Mouse (Mus musculus) cerebellum, postnatal 14 days (tissue): ENCODE results near the gene Clec4n.
"Not testable (repeated sequence)": the region's sequence is repeated elsewhere in the genome, so short reads cannot be mapped to it uniquely, and the experiment has no call there.

Source experiments
- DNase-seq, 2 experiments: peaks; one replicate each; pipeline ENCODE4 v3.0.0; 2021; ENCODE audit warnings: mixed read lengths in 2 of 2

The Clec4n gene

DNA sequence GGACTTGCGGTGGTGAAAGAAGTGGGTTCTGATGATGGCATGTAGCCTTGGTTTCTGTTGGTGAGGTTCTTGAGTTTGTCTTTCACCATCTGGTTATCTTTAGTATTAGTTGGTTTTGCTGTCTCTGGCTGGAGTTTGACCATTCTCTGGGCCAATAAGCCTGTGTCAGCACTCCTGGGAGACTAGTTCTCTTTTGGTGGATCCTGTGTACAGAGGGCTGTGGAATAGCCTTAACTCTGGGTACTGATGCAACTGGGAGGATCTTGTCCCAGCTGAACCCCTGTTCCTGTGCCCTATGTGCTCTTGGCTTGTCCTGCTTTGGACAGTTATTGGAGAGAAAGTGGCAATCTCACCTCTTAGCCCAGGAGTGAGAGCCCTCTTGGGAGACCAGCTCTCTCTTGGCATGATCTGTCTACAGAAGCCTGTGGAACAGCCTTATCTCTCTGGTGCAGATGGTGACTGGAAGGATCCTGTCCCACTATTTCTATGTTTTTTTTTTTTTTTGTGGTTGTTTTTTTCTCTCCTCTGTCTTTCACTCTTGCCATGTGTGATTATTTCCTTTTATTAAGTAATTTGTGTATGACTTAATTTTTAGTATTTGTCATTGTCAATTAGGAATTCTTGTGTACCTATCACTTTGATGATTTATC lies 63.2 kb downstream of the Clec4n start:
- DNase-seq: no peak

DNA sequence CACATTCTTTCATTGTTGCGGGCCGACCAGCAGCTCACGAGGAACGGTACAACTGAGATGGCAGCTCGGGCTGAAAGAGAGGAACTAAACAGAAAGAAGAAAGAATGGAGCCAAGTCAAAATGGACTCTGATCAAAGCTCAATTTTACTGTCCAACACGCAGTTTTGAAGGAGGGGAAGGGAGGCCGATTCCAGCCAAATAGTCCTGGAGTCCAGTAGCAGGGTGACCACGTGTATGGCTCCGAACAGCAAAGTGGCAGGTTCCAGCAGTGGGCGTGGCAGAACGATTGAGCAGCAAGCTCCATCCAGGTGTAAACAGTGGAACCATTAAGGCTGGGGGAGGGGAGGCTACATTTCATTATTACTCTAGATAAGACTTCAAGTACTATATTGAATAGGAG lies 63.9 kb downstream of the Clec4n start:
- DNase-seq: not testable (repeated sequence)
